Mouse (Mus musculus) liver, embryonic 14.5 days (tissue): ENCODE measurements at regions not wholly inside any gene's neighbourhood (a gene's known extent, or its start where the extent isn't known, plus 50 kb on each side); places are given as distances from the start of the nearest gene placed in this dataset.

ENCODE experiments used
- ATAC-seq: fragments of 200-750 bp; cut with Nextera tagmentation; 2 replicates; pipeline ENCODE4 v1.8.0; 2017; ENCODE audit warnings: moderate number of reproducible peaks, mild to moderate bottlenecking, moderate library complexity; ENCODE audit not compliant: insufficient read depth
- DNase-seq, 3 experiments: peaks; one replicate each; pipeline ENCODE4 v3.0.0-alpha.2; 2012 to 2013; ENCODE audit warnings: low read depth in 3 of 3, low spot score in 3 of 3
- H3K27ac ChIP-seq: fragments of 300-500 bp; sonication (generic); 2 replicates; pipeline ENCODE4 v1.5.1; 2014; ENCODE audit warnings: moderate library complexity, mild to moderate bottlenecking, control low read depth, inconsistent platforms
- H3K27me3 ChIP-seq: fragments of 300-500 bp; sonication (generic); 2 replicates; pipeline ENCODE4 v1.6.1; 2014; ENCODE audit warnings: mild to moderate bottlenecking, low read length, moderate library complexity; ENCODE audit not compliant: control insufficient read depth, insufficient read depth
- H3K36me3 ChIP-seq: fragments of 300-500 bp; sonication (generic); replicated peaks from 2 replicates; pipeline ENCODE4 v1.6.1; 2014; ENCODE audit warnings: low read depth; ENCODE audit not compliant: control insufficient read depth, insufficient read depth
- H3K4me1 ChIP-seq, 2 experiments: fragments of 200-500 bp in 1 of 2; fragments of 300-500 bp in 1 of 2; sonication (generic) in 1 of 2; replicated peaks; 2 replicates each; pipeline ENCODE4 v1.6.1; 2012 to 2014; ENCODE audit warnings: antibody characterized with exemption in 1 of 2, inconsistent platforms in 1 of 2, low read length in 1 of 2; ENCODE audit not compliant: control insufficient read depth in 2 of 2, insufficient read depth in 2 of 2
- H3K4me2 ChIP-seq: fragments of 300-500 bp; sonication (generic); 2 replicates; pipeline ENCODE4 v1.6.1; 2014; ENCODE audit warnings: low read depth, mild to moderate bottlenecking, control low read depth, moderate library complexity
- H3K4me3 ChIP-seq, 2 experiments: fragments of 200-500 bp in 1 of 2; fragments of 300-500 bp in 1 of 2; sonication (generic) in 1 of 2; 2 replicates each; pipeline ENCODE4 v1.5.1; 2012 to 2014; ENCODE audit warnings: low read depth in 2 of 2, low read length in 2 of 2, mild to moderate bottlenecking in 2 of 2, control low read depth in 1 of 2, inconsistent platforms in 1 of 2, moderate library complexity in 1 of 2; ENCODE audit not compliant: insufficient read depth in 1 of 2
- H3K9ac ChIP-seq: fragments of 300-500 bp; sonication (generic); replicated peaks from 2 replicates; pipeline ENCODE4 v1.6.1; 2014; ENCODE audit warnings: mild to moderate bottlenecking, control low read depth, moderate library complexity
- H3K9me3 ChIP-seq: fragments of 300-500 bp; sonication (generic); 2 replicates; pipeline ENCODE4 v1.6.1; 2016; ENCODE audit warnings: low read length, mixed read lengths; ENCODE audit not compliant: control insufficient read depth
- CTCF ChIP-seq: IDR thresholded peaks from 2 replicates; pipeline ENCODE4 v1.5.1; 2016; ENCODE audit warnings: antibody characterized with exemption, low read depth, control low read depth
- EP300 ChIP-seq: IDR thresholded peaks from 2 replicates; pipeline ENCODE4 v1.6.1; 2016; ENCODE audit warnings: antibody characterized with exemption, low read depth
- WGBS: fragments of 180-500 bp; shearing (Covaris S2); extraction: QIAGEN DNeasy Blood & Tissue Kit; methylation state at CpG from one replicate; pipeline ENCODE4 v1.1.7; 2014; ENCODE audit not compliant: insufficient replicate concordance; 5-methylcytosine and 5-hydroxymethylcytosine counted together

DNA sequence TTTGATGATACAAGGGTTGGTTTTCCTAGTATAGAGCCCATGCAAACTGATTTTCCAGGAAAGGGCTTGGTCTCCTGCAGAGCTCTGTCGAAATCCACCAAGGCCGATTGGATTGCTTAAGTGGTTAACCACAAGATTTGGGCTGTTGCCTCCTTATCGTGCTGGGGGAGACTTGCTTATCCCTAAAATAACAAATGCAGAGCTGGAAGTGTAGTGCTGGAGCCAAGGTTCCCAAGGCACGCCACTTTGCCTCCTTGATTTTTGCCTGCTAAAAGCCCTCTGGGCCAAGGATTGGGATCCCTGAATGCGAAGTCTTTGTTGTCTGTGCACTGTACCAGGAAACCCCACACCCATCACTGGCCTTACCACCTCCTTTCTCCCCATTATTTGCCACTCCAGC lies 52.8 kb upstream of the Tmem178 start:
- Histone ChIP-seq H3K4me3 (no peak overlapping the region), H3K9ac (no peak overlapping the region), H3K36me3 (no peaks in the 10 kb centered on the region), H3K27me3 (no peaks in the 10 kb centered on the region), H3K9me3 (no peaks in the 10 kb centered on the region), H3K27ac (no peak overlapping the region), H3K4me1 (peaks cover 0 to 3% of the 10 kb centered on the region in 2 experiments; a peak in 2 of 4 replicates), H3K4me2 (no peak overlapping the region)
- no peak for TF ChIP-seq EP300
- TF ChIP-seq CTCF, result no peak
- WGBS, result 12% methylated on average over 5 of the region's 5 CpGs
- DNase-seq, result no peak
- no peak for ATAC-seq

DNA sequence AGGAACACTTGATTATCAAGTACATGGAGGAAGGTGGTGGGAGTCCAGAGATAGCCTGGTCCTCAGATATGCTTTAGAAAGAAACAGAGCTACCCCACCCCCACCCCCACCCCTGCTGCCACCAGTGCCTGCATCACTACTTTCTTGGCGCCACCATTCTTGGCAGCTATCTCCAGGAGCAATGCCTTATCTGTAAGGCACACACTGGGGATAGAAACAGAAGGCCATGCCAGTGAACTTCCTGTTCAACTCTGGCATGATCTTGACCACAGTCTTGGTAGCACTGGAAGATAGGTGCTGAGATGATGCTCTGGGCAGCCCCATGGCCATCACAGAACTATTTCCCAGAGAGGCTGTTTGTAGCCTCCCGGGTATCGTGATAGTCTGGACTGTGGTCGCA lies 55.3 kb upstream of the Tmem178 start:
- whole genome bisulfite sequencing, result 46% methylated on average over 4 of the region's 4 CpGs
- Histone ChIP-seq H3K9me3 (no peaks in the 10 kb centered on the region), H3K27ac (no peak overlapping the region), H3K4me2 (no peak overlapping the region), H3K36me3 (no peaks in the 10 kb centered on the region), H3K9ac (no peak overlapping the region), H3K4me3 (no peak overlapping the region), H3K27me3 (no peaks in the 10 kb centered on the region), H3K4me1 (peaks cover 0 to 3% of the 10 kb centered on the region in 2 experiments; a peak in 2 of 4 replicates)
- no peak for DNase-seq
- no peak; the same call in 1 of the 2 replicates for ATAC-seq
- TF ChIP-seq EP300 (no peak), CTCF (no peak)

DNA sequence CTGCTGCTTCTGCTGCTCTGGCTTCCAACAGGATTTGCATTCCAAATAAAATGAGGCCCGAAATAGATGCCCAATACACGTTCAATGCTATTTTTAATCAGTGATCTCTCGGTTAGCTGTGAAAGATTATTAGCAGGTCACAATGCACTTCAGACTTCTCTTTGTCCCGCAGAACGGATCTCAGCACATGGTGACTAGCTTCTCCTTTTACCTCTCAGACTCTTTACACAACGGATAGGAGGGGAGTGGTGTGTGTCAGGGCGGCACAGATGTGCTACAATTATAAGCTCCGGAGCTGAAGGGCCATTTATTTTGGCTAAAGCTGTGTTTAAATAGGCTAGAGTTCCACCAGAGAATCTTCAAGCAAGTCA lies 56.7 kb upstream of the Tmem178 start:
- H3K27ac ChIP-seq, result no peak overlapping the region
- 61% methylated on average over 8 of the region's 8 CpGs for WGBS
- DNase-seq, result no peak

DNA sequence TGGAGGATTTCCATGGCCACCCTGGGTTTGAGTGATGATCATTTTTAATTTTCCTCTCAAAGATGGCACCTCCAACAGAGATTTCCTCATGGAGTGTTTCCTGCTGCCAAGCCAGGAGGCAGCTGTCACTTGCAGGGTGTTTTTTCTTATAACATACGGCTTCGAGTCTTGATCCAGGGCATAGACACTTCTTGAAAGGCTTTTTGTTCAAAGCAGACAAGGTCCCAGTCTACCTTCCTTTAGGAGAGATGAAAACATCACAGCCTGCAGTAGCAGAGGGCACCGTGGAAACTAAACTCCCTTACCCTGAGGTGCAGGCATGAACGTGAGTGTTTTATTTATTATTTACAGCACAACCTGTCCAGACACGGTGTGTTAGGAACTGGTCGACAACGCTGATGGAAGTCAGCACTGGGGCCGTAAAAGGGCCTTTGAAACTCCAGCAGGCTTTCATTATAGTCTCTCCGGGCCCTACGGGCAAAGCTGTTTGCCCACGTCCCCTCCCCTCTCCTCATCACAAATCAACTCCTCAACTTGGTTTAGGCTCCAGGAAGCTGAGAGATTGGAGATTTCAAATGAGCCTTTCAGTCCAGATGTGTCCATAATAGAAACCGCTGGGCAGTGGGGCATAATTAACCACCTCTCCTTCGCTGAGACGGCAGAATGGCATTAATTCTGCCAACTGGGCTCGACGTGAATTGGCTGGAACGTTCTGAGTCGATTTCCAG lies 57.2 kb upstream of the Tmem178 start:
- H3K4me2 ChIP-seq, result no peak overlapping the region
- ATAC-seq (no peak), DNase-seq (no peak)
- H3K9ac ChIP-seq, result no peak overlapping the region
- no peaks in the 10 kb centered on the region for H3K27me3 ChIP-seq
- H3K27ac ChIP-seq, result no peak overlapping the region
- WGBS, result 60% methylated on average over 18 of the region's 18 CpGs
- no peaks in the 10 kb centered on the region for H3K9me3 ChIP-seq
- peaks cover 0 to 3% of the 10 kb centered on the region in 2 experiments; a peak in 2 of 4 replicates for H3K4me1 ChIP-seq
- no peak overlapping the region for H3K4me3 ChIP-seq
- no peaks in the 10 kb centered on the region for H3K36me3 ChIP-seq
- TF ChIP-seq EP300 (no peak), CTCF (no peak)

More for the DNA sequence above, 56.7 kb upstream of the Tmem178 start:
- no peaks in the 10 kb centered on the region for H3K27me3 ChIP-seq
- no peak overlapping the region for H3K4me3 ChIP-seq
- H3K36me3 ChIP-seq, result no peaks in the 10 kb centered on the region
- no peaks in the 10 kb centered on the region for H3K9me3 ChIP-seq
- H3K4me1 ChIP-seq, result peaks cover 0 to 3% of the 10 kb centered on the region in 2 experiments; a peak in 2 of 4 replicates
- no peak for ATAC-seq
- TF ChIP-seq CTCF, result no peak
- TF ChIP-seq EP300, result no peak
- no peak overlapping the region for H3K4me2 ChIP-seq
- no peak overlapping the region for H3K9ac ChIP-seq

DNA sequence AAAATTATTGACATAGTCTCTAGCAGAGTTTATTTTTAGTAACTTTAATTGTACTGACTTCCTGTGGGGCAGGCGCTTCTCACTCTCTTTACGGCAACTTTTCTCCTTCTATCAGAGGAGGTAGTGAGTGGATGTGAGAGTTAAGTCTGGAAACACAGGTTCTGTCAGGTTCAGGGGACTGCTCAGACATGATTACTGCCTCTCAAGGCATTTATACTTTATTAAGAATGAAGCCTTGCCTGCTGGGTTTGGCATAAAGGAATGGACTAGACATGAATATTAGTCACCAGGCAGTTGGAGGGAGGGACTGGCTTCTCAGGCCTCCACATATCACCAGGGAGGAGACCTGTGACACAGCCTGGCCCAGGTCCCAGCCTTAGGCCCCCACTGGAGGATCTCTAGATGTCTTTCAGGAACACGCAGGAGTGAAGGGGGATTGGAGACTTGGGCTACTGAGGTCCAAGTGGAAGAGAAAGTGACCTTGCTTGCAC lies 58.2 kb upstream of the Tmem178 start:
- no peak for TF ChIP-seq EP300
- no peak for TF ChIP-seq CTCF
- H3K9ac ChIP-seq, result no peak overlapping the region

More for the DNA sequence above, 58.2 kb upstream of the Tmem178 start:
- Histone ChIP-seq H3K27me3 (no peaks in the 10 kb centered on the region), H3K36me3 (no peaks in the 10 kb centered on the region), H3K4me1 (peaks cover 0 to 3% of the 10 kb centered on the region in 2 experiments; a peak in 2 of 4 replicates), H3K9me3 (no peaks in the 10 kb centered on the region), H3K4me3 (no peak overlapping the region), H3K27ac (no peak overlapping the region), H3K4me2 (no peak overlapping the region)
- WGBS, result 49% methylated on average over 3 of the region's 3 CpGs
- no peak for DNase-seq
- ATAC-seq, result no peak
